Mouse (Mus musculus) frontal cortex, postnatal 10 days (tissue): ENCODE measurements around the gene Retreg1.

ENCODE experiments used
- DNase-seq, 2 experiments: peaks; one replicate each; pipeline ENCODE4 v3.0.0; 2022; ENCODE audit warnings: low spot score in 2 of 2, mixed read lengths in 1 of 2

The Retreg1 gene

DNA sequence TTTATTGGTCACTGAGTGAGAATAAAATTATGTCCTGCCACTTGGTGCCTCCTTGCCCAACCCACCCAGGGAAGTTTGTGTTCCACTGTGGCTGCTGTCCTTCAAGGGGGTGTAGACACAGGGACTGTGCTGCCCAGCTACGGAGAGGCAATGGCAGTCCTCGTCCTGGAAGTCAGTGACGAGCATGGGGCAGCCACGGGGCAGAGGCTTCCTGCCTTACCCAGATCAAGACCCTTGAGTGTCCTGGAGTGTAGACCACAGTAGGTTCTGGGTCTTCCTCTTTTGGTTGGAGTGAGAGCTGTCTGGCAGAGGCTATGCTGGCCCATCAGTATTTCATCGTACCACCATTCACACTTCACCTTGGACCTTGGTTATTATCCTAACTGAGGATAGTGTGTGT, 37.2 kb downstream of the Retreg1 start:
- DNase-seq = no peak

DNA sequence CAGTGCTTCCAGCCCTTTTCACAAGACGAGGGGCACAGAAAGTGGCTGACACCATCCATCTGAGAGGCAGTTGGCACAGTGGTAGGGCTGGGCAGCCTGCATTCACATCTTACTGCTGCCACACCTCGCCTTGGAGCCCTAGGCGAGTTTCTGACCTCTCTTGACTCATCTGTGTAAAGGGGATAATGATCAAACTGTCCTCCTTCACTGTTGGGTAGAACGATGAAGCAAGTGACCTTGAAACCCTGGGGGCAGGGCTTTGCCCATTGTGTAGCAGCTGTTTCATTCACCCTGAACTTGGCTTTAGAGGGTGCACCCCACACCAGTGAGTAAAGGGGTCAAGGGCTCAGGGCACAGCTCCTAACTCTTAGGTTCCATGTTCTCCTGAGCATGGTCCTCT, 39.0 kb downstream of the Retreg1 start:
- DNase-seq = no peak

DNA sequence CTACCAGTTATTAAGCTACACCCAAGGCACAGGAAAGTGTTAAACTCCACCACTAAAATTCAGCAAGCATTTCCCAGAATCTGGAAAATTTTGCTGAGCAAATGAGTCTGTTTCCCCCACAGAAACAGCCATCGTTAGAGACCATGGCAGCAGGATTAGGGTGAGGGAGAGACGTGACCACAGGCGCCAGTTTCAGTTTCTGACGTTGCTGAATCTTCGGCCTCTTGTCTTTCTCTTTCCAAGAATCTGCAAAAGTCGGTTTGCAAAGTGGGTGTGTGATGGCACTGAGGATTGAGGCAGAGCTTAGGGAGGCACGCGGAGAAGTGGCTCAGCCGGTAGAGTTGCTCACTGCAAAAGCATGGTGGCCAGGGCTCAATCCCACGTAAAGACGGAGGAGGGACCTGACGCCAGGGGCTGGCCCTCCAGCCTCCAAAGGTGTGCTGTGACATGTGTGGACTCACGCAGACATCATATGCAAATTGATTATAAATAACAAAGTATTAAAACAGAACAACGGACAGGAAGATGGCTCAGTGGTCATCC, 41.5 kb downstream of the Retreg1 start:
- no peak for DNase-seq

DNA sequence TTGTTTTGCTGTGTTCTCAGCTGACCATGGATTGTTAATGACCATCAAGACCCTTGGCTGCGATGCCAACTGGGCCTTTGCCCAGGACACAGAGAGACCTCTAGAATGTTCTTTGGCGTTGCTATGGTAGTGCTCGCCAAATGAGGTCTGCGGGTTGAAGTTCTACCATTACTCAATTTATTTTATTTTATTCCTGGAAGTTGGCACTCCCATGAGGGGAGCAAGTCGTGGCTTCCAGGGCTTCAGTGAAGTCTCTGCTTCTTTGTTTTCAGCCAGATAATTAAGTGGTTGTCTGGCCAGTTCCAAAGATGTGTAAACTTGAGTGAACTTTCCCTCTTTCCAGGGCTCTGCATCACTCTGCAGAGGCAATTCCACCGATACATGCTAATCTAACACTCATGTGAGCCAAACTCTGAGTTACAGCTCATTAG, 43.6 kb downstream of the Retreg1 start:
- DNase-seq = peak; percentile 55 to 72

DNA sequence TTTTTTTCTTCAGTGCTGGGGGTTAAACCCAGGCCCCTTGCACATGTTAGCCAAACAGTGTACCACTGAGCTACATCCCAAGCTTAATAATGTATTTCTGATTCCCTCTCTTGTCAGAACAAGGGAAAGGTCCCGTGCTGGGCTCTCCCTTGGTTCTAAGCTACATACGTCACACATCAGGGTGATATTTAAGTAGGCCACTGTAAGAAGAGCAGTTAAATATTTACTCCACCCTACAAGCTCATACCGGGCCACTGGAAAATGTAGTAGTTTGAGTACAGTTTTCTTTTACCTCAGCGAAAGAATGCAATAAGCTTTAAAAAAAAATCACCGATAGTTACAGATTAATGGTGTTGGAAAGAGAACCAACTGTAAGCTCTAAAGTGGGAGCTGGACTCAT, 46.9 kb downstream of the Retreg1 start:
- no peak for DNase-seq

DNA sequence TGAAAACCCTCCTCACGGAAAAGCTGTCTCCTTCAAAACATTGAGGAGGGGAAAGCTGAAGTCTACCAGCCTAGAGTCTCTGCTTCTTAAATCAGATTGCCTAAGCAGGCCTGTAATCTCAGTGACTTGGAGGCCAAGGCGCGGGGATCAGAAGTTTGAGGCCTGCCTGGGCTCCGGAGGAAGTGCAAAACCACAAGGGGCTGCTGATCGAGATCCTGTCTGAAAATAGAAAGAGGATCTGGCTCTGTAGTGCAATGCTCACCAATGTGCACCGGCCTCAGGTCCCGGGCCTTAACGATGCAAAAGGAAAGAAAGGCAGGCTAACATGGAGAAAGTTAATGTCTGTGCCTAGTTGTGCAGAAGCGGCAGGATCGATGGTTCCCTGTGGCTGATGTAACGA, 48.6 kb downstream of the Retreg1 start:
- no peak for DNase-seq

DNA sequence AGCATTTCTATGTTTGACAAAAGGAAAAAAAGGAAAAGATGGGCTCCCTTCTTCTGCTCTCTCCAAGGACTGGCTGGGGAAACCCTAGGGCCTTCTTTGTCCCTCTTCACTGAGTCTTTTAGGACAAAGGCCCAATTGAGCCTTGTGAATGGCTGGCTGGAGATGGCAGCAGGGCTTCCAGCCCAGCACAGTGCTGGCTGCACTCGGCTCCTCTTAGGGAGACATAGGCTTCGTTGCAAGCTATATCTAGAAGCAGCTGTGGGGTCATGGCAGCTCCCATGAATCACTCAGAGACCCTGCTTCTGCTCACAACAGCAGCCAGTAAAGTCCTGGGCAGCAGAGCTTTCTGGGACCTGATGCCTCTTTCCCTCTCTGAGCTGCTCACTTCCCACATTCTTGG, 50.3 kb downstream of the Retreg1 start:
- no peak for DNase-seq

DNA sequence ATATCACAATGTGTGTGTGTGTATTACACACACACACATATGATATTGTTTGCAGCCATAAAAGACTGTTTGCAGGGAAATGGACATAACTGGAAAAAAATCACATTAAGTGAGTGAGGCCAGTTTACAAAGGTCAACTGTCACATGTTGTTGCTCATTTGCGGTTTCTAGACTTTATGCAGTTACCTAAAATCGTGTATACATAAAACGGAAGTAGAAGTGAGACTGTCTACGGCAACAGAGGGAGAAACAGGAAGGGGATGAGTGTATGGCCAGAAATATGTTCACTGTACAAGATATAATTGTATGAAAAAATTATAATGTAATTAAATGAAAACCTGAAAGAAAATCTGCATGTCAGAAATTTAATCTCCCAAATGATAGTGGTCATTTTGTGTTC, 53.8 kb downstream of the Retreg1 start:
- DNase-seq = no peak

DNA sequence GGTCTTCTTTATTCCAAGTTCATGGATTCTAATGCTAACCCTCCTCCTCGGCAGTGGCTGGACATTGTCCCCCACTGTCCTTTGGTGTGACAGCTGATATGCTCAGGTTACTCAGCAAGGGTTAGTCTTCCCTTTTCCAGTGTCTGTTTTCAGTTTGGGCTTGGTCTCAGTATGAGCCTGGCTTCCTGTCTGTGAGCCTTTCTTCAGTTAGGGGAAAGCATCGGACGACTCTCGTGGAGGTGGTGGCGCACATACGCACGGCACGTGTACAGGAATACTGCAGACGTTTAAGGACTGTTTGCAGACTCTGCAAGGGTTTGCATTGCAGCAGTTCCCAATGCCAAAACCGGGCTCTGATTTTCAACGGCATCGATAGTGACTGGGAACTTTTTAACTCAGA, 54.6 kb downstream of the Retreg1 start:
- no peak for DNase-seq

DNA sequence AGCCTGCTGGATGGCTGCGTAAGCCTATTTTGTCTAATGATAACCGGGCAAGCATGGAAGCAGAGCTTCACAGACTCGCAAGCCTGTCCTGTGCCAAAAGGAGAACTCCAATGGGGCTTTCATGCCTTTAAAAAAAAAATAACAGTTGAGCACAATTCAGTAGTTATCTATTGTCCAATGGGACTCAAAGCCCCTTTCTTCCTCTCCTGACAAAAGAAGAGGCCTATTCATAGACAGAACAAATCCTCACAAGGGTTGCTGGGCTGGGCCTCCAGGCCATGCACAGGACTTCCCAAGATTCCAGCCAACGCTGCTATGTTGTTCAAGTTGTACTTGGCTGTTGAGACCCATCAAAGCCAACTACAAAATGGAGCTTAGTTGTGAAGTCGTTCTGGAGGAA, 56.0 kb downstream of the Retreg1 start:
- DNase-seq = no peak

DNA sequence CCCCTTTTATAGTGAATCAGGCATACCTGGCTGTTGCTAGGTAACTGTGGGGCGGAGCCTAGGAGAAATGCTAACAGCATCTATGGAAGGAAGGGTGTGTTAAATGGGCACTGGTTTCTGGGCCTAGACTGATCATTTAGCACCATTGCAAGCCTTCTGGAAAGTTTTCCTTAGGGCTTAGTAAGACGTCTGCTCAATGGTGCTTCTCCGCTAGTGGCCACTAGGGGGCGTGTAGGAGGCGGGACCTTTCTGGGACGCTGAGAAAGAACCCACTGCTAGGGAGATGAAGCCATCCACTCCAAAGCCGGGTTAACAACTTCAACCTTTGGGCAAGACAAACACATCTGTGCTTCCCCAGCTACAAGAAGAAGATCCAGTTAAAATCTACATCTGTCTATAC, 57.6 kb downstream of the Retreg1 start:
- peak in 1 of 2 experiments; percentile 51 for DNase-seq

DNA sequence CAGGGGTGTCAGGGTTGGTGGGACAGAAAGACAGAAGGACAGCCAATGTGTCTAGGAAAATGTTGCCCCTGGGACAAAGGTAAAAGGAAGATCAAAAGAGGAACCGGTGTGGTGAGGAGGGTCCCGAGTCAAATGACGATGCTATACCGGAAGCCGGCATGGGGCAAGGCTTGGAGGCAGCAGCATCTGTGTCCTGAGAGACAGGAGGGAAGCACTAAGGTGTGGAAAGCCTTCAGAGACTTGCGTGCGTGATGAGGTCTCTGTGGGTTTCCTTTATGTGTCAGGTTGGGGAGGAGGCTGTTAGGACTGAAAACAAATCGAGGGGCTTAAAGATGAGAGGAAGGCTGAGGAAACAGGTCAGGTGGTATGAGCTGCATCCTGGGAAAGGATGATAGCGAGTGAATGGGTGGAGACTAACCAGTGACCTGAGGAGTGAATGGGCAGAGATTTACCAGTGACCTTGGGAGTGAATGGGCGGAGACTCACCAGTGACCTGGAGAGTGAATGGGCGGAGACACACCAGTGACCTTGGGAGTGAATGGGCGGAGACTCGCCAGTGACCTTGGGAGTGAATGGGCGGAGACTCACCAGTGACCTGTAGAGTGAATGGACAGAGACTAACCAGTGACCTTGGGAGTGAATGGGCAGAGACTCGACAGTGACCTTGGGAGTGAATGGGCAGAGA, 60.1 kb downstream of the Retreg1 start:
- no peak for DNase-seq

DNA sequence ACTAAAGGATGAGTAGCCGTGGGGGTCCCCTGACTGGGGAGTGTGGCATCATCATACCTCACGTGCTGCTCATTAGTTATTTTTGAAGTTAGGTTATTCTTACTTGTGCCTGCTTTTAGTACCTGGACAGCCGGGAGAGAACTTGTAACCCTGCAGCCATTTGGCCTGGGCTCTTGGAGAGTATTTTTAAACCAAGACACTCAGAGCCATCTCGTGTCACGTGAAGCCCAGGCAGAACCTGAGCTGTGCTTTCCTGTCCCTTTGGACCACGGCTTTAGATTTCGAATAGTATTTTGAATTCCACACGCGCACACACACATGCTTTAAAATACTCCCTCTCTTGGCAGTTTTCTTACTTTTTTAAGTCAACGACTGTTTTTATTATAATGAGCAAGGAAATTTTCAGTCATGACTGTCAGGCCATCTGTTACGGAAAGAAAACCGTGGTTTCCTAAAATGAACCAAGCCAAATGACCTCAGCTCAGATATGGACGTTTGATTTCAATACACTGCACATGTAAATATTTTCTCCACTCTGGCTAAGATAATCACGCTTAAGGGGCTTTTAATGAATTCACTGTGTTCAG, 61.5 kb downstream of the Retreg1 start:
- DNase-seq = no peak

DNA sequence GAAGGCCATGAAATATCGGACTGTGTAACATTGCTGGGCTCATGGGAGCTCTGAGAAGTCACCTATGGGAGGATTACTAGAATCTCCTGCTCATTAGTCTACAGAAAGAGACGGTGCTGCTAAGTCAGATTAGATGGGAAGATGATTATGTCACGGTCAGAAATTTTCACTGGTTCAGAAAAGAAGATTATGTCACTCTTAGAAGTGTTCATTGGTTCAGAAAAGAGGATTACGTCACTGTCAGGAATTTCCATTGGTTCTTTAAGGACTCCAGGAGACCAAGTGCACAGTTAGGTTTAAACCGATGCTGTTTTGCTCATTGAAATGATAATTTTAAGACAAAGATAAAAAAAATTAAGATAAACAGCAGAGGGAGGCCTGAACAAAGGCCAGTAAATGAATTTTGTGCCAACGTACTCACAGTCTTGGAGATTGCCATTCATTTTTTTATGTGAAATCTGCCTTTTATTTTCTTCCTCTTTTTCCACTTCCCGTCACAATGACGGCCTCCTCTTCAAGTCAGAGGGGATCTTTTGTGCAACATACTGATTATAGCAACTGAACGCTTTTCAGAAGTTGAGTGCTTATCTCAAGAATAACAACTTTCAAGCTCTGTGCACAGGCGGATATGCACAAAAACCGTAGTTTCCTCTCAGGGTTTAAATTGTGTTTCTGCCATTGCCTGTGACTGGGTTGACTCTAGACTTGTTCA, 67.0 kb downstream of the Retreg1 start:
- no peak for DNase-seq

DNA sequence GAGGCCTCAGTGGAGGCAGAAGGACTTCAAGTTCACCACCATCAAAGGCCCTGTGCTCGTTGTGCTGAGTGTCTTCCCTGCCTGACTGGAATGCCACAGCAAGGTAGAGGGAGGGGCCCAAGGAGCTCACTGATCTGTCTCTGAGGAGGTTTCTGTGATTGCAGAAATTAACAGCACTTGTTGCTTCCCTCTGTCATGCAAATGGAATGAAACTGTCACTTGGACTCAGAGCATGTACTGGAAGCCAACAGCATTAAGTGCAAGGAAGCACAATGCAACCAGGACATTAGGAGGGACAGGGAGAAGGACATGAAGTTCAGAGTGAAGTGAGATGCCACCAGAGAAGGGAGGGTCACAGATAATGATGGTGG, 67.5 kb downstream of the Retreg1 start:
- DNase-seq = no peak

DNA sequence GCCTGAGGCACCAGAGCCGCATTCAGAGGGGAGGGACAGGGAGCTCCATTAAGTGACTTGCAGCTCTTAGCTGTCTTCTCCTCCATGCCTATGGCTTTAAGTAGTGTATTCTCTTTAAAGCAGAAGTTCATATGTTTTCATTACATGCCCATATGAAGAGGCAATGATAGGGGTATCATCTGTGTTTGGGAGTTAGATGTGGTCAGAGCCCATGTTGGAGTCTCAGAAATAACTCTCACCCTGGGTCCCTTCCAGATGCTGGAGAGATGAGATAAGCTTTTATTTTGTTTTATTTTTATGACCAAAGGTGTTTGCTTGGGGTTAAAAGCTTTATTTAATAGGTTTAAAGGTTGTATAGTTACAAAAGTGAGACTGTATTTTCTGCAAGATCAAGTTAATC, 67.9 kb downstream of the Retreg1 start:
- DNase-seq = no peak

DNA sequence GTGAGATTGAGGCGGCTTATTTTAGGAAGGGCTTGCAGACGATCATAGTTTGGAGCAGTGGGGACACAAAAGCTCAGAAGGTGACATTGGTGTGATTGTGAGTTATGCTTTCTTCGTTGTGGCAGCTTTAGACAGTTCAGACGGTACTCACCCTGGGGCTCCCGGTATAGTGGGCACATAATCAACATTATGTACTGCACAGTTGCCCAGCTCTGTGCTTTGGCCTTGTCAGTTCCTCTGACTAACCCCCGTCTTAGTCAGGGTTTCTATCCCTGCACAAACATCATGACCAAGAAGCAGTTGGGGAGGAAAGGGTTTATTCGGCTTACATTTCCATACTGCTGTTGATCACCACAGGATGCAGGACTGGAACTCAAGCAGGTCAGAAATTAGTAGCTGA, 69.9 kb downstream of the Retreg1 start:
- DNase-seq = no peak

DNA sequence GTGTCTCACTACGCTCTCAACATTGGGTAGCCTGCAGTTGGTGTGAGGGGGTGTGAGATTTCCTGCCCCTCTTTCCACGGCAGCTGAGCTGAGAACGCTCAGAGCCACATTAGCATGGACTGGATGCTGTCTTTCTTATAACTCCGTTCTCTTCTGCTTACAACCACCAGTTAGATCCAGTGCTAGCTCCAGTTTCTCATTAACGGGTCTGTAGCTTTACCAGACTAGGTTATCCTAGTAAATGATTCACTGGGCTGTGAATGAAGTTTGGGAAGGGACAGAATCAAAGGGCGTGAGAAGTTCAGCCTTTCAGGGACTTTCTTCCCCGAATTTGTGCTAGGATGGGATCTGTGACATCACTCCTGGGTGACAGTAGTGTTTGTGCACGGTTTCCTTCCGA, 70.7 kb downstream of the Retreg1 start:
- DNase-seq = no peak

DNA sequence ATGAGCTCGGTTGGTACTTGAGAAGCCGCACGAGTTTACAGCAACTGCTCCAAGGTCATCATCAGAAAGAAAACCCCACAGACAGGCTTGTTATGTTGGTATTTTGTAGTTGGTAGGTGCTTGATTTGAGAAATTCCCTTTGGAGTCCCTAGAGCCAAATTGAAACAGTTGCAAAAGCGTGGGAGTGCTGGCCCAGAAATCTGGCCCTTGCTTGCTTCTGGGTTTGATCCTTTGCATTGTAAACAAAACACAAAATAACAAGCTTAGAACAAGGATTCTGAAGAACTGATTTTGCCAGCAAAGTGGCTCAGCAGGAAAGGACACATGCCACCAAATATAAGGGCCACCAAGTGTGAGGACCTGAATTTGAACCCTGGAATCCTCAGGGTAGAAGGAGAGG, 71.2 kb downstream of the Retreg1 start:
- no peak for DNase-seq

DNA sequence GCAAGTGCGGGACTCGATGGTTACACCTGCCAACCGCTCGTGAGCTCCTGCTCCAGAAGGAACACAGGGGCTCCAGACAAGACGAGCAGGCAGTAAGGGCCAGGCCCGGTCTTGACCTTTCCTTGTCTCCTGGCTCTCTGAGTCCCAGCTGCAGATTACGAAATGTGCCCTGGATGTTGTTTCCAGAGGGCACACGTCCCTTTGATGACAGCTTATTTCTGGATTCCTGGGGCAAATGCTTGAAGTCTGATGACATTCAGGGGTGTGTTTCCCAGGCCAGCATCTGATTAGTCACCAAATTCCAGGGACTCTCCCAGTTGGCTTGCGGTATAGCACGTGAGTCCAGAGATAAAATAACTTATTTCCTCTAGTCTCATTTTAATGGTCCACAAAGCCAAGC, 72.0 kb downstream of the Retreg1 start:
- DNase-seq = no peak

DNA sequence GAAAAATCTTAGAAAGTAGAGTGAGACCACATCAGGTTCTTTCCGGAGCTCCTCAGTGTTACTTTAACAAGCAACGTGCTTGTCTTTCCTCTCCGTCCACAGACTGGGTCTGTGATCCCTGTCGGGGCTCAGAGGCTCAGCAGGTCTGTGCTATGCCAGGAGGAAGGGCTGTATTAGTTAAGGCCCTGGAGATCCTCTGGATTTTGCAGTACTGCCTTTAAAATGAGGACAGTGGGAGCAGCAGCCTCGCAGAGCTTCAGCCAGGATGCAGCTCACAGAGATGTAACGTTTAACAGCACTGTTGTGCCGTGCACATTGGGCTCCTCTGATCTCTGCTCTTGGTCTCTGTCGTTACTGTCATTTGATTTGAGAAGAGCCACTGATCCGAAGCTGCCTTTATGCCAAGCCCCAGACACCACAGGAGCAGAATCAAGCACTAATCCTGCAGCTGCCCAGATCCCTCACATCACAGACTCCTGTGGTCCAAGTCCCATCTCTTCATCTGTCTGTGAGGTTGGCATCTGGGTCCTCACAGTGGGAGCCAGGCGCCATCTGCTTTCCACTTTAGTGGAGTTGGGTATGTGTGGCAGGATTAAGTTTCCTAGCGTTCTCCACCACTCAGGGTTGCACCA, 72.7 kb downstream of the Retreg1 start:
- no peak for DNase-seq

DNA sequence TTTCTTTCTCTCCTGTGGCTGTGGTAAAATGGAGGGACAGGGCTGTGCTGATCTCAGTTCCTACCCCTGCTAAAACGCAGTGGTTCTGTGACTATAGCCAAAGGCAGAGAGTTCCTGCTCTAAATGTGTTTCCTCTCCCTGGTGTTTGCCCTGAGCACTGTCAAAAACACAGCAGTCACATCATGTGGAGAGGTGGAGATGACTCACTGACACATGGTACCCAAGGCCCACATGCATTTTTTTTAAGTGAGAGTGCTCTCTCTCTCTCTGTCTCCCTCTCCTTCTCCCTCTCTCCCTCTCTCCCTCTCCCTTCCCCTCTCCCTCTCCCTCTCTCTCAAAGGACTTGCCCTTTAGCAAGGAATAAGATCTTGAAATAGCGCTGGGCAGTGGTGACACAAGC, 73.3 kb downstream of the Retreg1 start:
- DNase-seq = no peak

DNA sequence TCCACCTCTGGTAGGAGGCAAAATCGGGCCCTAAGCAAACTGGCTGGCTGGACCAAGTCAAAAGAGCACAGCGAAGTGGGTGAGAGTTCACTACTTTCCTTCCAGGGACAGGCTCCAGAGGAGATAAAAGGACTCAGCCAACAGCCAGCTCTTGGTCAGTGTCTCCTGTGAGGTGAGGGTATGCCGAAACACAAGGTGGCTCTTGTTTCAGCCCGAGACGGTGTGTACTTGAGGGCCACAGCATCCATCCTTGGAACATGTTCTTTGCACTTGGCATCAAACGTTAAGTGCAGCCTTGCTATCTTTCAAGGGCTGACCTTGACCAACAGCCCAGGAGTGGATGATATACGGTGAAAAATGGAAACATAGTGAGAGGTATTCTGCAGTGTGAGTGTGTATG, 75.7 kb downstream of the Retreg1 start:
- DNase-seq = no peak
